Mouse (Mus musculus) adrenal gland, adult (tissue): Measurements from ENCODE around the gene Ccdc6.
A peak's percentile ranks its signal among the peaks of the same experiment; 100 is the strongest.

Source experiments
- DNase-seq, 2 experiments: peaks; one replicate each; pipeline ENCODE4 v3.0.0; 2022 to 2023; ENCODE audit warnings: low spot score in 1 of 2; ENCODE audit not compliant: inconsistent age in 2 of 2

The Ccdc6 gene

DNA sequence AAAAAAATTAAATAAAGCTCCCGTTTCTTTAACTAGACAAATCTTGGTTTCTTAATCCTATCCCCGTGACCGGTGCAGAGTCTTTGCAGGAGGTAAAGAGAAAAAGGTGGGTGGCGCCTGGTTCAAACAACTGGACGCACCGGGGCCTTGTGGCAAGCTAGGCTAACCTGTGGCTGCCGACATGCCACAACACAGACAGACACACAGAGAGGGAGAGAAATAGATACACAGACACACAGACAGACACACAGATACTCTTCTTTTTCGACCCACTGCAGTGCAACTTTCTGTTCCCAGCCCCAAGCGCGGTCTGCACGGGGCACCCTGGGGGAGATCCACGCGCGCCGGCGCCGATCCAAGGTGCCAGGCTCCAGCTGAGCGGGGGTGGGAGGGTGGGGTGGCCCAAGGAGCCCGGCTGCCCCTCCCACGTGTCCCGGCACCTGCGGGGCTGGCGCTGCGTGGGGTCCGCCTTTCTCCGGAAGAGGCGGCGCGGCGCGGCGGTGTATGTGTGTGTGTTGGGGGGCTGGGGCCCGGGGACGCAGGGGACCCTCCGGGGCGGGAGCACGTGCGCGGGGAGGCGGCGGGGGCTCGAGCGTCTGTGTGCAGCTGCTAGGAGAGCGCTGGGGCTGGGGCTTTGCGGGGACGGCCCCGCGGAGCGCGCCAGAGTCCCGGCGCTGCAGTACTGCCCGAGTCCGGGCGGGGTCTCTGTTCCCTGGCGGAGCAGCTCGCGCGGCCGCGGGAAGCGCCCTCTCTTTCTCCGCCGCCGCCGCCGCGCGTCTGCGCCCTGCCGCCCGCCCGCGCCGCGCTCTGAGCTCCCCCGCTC, at the start of gene Ccdc6:
Gene Ccdc6 (plus strand): TSS at position 756 of the 823 bp plus-strand sequence.
- peak; percentile 90 to 96 for DNase-seq

DNA sequence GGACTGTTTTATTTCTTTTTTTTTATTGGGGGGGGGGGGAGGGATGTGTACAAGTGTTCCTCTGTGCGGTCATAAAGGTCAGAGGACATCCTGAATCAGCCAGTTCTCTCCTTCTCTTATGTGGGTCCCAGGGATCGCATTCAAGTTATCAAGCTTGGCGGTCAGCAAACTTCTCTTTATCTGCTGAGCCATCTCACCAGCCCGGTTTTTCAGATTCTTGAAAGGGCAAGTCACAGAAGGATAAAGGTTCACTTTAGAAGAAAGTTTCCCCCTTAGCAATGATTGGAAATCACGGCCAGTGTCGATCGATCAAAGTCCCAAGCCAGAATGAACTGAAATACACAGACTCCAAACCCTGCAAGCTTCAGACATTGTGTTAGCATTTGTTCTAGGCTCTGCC, 47.1 kb upstream of the Ccdc6 start:
- DNase-seq: no peak

DNA sequence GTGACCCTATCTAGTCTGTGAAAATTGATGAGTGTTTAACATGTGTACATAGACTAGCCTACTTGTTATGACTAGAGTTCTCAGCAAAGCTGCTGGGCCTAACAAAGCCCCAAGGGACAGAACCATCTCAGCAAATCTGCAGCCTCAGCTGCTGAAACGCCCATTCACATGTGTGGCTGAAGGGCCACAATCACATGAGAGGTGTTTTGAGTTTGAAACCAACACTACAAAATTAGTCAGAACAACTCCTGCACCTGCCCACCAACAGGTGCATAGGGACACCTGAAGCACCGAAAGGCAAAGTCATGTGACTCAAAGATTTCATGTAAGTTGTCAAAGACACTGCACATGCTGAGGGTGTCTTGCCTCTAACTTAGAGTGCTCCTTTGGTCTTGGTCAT, 41.6 kb upstream of the Ccdc6 start:
- DNase-seq: no peak

- peak; percentile 70 to 90 for DNase-seq
These were observed 39.9 kb upstream of the Ccdc6 start for GRCm38 (mm10) chr10:70057064-70057463.

DNA sequence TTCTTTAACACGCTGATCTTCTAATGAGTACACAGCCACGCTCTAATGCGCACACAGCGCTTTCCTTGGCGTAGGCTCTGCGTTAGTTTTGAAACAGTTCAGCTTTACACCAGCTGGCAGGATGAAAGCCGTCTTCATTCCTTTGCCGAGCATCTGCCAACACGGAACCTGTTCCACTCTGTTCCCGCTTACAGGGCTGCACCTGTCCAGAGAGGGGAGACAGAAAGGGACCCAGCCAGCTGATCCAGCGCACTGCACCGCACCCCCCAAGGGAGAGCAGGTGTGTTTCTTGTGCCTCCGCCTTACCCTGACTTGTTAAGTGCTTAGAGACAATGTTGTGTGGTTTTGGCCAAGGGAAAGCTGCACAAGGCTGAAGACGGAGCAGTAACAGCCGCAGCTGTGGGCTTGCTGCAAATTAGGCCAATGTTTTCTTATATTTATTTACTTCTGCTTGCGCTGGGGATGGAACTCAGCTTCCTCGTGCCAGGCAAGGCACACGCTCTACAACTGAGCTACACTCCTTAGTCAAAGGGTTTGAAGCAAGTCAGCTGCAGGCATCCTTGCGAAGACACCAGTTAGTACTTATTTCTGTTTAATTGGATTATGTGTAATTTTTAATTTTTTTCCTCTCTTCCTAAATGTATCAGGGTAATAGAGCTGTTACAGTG, 36.8 kb upstream of the Ccdc6 start:
- DNase-seq: no peak

- peak; percentile 25 to 70 for DNase-seq
These were observed 36.2 kb upstream of the Ccdc6 start for GRCm38 (mm10) chr10:70060689-70061081.

GRCm38 (mm10) chr10:70063881-70064555, 32.9 kb upstream of the Ccdc6 start:
- DNase-seq: no peak

DNA sequence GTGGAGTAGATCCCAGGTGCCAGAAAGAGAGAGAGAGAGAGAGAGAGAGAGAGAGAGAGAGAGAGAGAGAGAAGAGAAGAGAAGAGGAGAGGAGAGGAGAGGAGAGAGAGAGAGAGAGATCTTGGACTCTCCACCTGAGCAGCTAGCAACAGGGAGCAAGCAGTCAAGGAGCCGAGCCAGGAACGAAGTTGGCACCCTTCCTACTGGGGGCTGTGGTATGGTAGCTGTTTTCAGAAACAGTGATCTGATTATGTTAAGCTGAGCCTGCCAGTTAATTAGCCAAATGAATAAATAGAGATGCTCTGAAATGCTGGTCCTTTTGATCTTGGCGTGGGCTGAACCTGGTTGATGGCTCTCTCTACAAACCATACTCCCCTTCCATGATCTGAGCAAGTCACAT, 31.7 kb upstream of the Ccdc6 start:
- no peak for DNase-seq

- DNase-seq: no peak
These were observed 30.3 kb upstream of the Ccdc6 start for GRCm38 (mm10) chr10:70066497-70067168.

DNA sequence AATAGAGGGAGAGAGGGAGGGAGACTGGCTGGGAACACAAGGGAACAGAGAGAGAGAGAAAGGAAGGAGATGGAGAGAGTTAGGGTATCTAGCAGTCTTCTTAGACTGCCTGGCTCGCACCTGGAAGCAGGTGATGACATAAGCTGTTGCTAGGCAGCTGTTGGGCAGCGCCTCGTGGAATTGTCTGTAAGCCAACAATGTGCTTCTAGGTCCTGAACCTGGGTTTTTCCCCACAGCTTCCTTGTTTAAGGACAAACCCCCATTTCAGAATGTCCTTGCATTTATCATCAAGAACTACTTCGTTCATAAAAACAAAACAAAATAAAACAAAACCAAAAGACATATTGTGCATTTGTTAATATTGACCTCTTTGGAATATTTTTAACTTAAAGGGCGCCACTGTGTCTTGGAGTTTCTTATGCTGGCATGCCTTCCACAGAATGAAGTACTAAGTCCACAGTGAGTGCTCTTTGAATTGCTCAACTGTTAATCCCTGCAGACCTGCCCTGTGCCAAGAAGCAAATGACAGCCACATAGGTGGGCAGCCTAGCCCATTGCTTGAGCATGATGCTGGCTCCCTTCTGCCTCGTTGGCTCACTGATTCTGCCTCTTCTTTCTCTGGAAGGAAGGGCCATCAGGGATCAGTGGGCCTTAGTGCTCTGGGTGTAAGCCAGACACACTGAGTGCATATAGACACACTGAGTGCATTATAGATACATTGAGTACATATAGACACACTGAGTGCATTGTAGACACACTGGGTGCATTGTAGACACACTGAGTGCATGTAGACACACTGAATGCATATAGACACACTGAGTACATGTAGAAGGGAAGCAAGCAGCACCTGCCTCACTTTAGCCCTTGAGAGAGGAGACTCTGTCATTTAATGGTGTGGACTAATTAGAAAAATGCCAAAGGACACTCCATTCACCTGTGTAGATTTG, 29.5 kb upstream of the Ccdc6 start:
- DNase-seq: no peak

GRCm38 (mm10) chr10:70069321-70069720, 27.6 kb upstream of the Ccdc6 start:
- DNase-seq: peak in 1 of 2 experiments; percentile 36

DNA sequence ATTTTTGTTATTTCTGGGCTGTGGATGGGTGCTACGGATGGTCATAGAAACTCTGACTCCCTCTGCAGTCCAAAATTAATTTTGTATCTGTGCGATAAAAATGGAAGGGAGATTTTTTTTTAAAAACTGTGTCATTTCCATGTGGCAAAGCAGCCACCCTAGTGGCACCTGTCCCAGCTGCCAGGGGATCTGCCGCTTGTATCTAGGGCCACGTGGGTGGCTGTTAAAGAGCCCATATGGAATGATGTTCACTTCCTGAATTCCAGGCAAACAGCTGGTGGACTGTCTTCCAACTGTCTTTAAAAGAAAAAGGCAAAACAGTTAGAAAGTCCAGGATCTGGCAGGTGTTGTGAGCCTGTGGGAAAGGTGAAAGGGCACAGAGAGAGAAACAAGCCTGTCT, 25.6 kb upstream of the Ccdc6 start:
- no peak for DNase-seq

- peak in 1 of 2 experiments; percentile 35 for DNase-seq
These were observed 19.5 kb upstream of the Ccdc6 start for GRCm38 (mm10) chr10:70077452-70077851.

DNA sequence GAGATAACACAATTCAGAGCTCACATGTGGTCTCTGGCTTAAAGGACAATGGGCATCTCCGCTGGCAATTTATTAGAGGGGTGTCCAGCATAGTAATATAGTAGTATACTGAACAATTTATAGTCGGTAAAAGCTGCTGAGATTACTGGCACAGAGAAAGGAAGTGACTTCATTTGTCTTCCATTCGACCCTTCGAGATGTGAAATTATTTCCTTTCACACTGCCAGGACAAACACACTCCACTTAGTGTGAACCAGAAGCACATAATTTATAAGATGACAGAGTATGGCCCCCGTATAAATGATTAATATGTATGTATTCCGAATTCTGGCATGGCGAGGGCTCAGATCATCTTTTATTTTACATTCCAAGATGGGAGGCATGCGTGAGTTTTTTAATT, 16.0 kb upstream of the Ccdc6 start:
- no peak for DNase-seq

DNA sequence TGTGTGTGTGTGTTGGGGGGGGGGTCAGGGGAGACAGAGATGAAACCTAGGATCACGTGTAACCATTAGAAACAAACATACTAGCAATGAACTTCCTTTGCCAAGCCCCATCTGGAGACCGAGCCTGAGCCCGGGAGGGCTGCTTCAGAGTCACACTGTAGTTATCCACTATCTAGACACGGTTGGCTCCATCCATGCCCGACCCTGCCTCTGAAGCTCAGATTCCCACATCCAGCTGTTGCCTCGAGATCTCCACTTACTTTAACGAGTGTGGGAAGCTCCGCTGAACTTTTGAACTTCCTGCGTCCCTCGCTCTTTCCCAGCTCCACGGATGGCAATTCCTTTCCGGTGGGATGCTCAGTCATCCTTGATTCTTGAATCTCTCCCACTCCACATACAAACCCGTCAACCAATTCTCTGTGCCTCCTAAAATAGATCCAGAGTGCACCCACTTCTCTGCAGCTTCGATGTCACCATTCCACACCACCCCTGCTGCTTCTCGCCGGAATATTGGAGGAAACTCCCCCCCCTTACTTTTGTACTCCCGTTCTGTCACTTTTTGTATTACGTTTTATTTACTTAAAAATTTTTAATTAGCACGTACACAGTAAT, 15.3 kb upstream of the Ccdc6 start:
- no peak for DNase-seq

DNA sequence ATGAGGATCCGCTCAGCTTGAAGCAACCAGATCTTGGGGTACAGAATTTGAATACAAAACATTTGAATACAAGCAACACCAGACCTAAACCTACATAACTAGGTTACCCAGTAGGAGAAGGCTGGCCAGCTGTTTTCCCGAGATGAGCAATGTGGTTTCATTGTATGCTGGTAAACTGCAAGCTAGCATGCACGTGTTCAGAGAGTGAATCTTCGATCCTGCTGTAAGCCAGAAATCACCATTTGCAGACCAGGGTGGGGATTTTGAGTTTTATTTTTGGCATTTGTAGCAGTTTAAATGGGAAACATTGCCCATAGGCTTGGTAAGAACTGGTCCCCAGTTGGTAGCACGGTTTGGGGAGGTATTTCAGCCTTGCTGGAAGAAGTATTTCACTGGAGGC, 13.7 kb upstream of the Ccdc6 start:
- DNase-seq: no peak

DNA sequence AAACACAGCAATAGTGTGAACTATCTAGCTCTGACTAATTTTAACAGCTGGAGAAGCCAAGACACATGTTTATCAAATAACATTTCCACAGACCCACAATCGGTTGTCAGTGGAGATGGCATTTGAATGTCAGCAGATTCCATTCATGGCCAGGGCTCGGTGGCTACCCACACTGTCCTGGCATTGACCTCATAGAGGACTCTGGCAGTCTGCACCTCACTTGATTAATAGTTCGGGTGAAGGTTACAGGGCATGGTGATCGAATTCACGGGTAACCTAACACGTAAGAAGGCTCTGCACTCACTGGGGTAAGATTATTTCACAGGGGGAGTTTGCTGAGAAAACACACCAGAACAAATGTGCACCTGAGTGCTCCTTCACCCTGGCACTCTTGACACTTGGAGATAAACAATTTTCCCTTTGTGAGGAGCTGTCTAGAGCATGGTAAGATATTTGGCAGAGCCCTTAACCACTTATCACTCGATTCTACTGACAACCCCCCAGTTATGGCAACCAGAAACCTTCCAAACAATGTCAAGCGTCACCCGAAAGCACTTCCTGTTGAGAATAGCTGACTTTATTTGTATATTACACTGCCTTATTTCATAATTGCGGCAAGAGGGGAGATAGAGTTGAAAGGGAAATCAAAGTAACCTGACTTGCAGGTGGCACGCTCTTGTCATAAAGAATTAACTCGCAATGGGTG, 11.5 kb upstream of the Ccdc6 start:
- DNase-seq: peak; percentile 49 to 81

DNA sequence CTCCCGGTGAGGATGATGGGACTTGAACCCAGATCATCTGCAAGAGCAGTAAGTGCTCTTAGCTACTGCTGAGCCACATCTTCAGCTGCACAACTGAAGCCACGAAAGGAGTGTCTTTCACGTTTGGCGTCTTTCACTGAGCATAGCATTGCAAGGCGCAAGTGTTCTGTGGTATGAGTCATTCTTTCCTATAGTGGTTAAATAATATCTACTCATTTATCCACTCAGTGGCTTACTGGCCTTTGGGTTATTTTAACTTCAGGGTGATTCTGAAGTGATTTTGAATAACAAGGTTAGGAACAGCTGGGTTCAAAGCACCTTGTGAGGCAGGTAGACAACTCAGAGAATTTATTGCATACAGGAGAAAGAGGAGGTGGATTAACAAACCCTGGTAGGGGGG, 8.1 kb upstream of the Ccdc6 start:
- DNase-seq: no peak

- DNase-seq: no peak
These were observed 5.0 kb upstream of the Ccdc6 start for GRCm38 (mm10) chr10:70091876-70092462.
